In the genomic region with DNA sequence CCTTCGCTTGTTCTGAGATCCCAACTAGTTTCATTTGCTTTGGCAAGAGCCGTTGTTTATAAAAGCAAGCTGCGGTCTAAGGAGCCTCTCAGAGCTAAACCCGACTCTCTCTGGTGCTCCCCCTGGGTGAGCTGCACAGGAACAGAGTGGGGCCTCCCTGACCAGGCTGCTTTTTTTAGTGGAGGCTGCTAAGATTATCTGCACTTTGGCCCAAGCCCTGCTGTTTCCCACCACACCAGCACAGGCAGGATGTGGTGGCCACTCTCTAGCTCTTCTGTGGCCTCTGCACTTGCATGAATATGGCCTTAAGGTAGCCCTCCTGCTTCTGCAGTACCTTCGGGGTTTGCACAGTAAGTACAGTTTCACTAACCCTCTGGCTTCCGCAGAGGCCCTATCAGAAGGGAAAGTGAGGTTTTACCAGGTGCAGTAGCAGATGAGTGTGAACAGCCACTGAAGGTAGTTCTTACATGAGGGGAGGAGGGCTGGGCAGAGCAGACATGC, we compare ENCODE assay signal across 9 mouse cellular contexts. TPM values are rescaled to one million over a fixed set of nuclear protein-coding genes. Genes with fewer than 3 reads are reported as not detected.
A peak's percentile ranks its signal among the peaks of the same experiment; 100 is the strongest.
DNase-seq lines count a peak whose midpoint lies in the region; ATAC-seq and TF ChIP-seq lines count a peak whose summit lies in the region.
"Had no signal": no experiment of that assay in that cellular context is flagged by ENCODE, and none has a peak within 500 bp of the region (broad histone marks: within the 10 kb centered on the region; RNA-seq: fewer than 3 reads in every experiment).

No protein-coding gene starts in this region.

- no peak for TF ChIP-seq CTCF in midbrain, postnatal 0 days (IDR thresholded peaks at IDR 0.05)

- H3K27ac ChIP-seq in liver, embryonic 16.5 days (ENCODE audit: low read length): no peak overlapping the region
- no peak overlapping the region for H3K27ac ChIP-seq in midbrain, postnatal 0 days (ENCODE audit: low read depth, low read length)
- H3K27ac ChIP-seq in forebrain, embryonic 11.5 days (ENCODE audit: low read depth, low read length): no peak overlapping the region
- H3K27ac ChIP-seq: midbrain, embryonic 12.5 days had no signal

- peaks cover 6% of the 10 kb centered on the region; the same call in 1 of the 2 replicates for H3K4me1 ChIP-seq in liver, embryonic 16.5 days (ENCODE audit: control insufficient read depth, low read depth, low read length)
- H3K4me1 ChIP-seq in midbrain, postnatal 0 days (ENCODE audit: insufficient read depth, low read length): no peaks in the 10 kb centered on the region
- no peaks in the 10 kb centered on the region for H3K4me1 ChIP-seq in forebrain, embryonic 11.5 days (replicated peaks; ENCODE audit: control insufficient read depth, insufficient read depth, low read length)

- no peaks in the 10 kb centered on the region for H3K9me3 ChIP-seq in liver, embryonic 16.5 days (replicated peaks; ENCODE audit: control insufficient read depth, low read length)
- no peaks in the 10 kb centered on the region for H3K9me3 ChIP-seq in midbrain, postnatal 0 days (ENCODE audit: low read length)
- no peaks in the 10 kb centered on the region for H3K9me3 ChIP-seq in forebrain, embryonic 11.5 days (ENCODE audit: control insufficient read depth, low read length)
- H3K9me3 ChIP-seq: midbrain, embryonic 12.5 days had no signal

- peak; percentile 75 for DNase-seq in CD4-positive helper T cell, adult 2 months (ENCODE audit: low read depth, low spot score)
- peak; percentile 53 to 55 for DNase-seq in spleen, postnatal 36 days (ENCODE audit: low spot score in 2 of 2)
- DNase-seq in midbrain, postnatal 0 days (ENCODE audit: low spot score): no peak
- no peak for DNase-seq in embryo, embryonic 10 days (ENCODE audit: low spot score)
- no peak for DNase-seq in forebrain, embryonic 11.5 days (ENCODE audit: low spot score)
- DNase-seq: adrenal gland, adult 8-10 months had no signal

- 8% methylated on average over 6 of the region's 6 CpGs for WGBS in liver, embryonic 16.5 days (ENCODE audit: insufficient replicate concordance)
- 78% methylated on average over 6 of the region's 6 CpGs for WGBS in midbrain, postnatal 0 days
- 88% methylated on average over 6 of the region's 6 CpGs for WGBS in forebrain, embryonic 11.5 days

- H3K36me3 ChIP-seq in liver, embryonic 16.5 days (ENCODE audit: control insufficient read depth, insufficient read depth): no peaks in the 10 kb centered on the region
- peaks cover 3% of the 10 kb centered on the region; the same call in 1 of the 2 replicates for H3K36me3 ChIP-seq in midbrain, postnatal 0 days (ENCODE audit: insufficient read depth, low read length)
- no peaks in the 10 kb centered on the region for H3K36me3 ChIP-seq in forebrain, embryonic 11.5 days (ENCODE audit: control insufficient read depth, insufficient read depth, low read length)

- H3K4me2 ChIP-seq in liver, embryonic 16.5 days (ENCODE audit: low read depth, low read length): no peak overlapping the region
- no peak overlapping the region for H3K4me2 ChIP-seq in midbrain, postnatal 0 days (ENCODE audit: low read depth, low read length, poor library complexity, severe bottlenecking)
- no peak overlapping the region for H3K4me2 ChIP-seq in forebrain, embryonic 11.5 days (ENCODE audit: low read depth, low read length, severe bottlenecking)
- H3K4me2 ChIP-seq: midbrain, embryonic 12.5 days had no signal

- H3K27me3 ChIP-seq in liver, embryonic 16.5 days (ENCODE audit: control insufficient read depth, insufficient read depth, low read depth, low read length): no peaks in the 10 kb centered on the region
- no peaks in the 10 kb centered on the region for H3K27me3 ChIP-seq in midbrain, postnatal 0 days (ENCODE audit: insufficient read depth, low read length)
- H3K27me3 ChIP-seq in forebrain, embryonic 11.5 days (ENCODE audit: control insufficient read depth, insufficient read depth, low read length): no peaks in the 10 kb centered on the region
- H3K27me3 ChIP-seq: midbrain, embryonic 12.5 days had no signal

- ATAC-seq in activated CD4-positive, CD25-positive, alpha-beta regulatory T cell, adult 4 months: peak; percentile 78
- peak; percentile 41; the same call in 1 of the 2 replicates for ATAC-seq in liver, embryonic 16.5 days (ENCODE audit: low read depth)
- no peak for ATAC-seq in midbrain, postnatal 0 days (ENCODE audit: low FRiP score)
- ATAC-seq in forebrain, embryonic 11.5 days (replicated peaks; ENCODE audit: low FRiP score): no peak

- H3K9ac ChIP-seq in liver, embryonic 16.5 days (ENCODE audit: low read depth, low read length): no peak overlapping the region
- no peak overlapping the region for H3K9ac ChIP-seq in midbrain, postnatal 0 days (replicated peaks; ENCODE audit: low read length, poor library complexity, severe bottlenecking)
- no peak overlapping the region for H3K9ac ChIP-seq in forebrain, embryonic 11.5 days (ENCODE audit: low read length)
- H3K9ac ChIP-seq: midbrain, embryonic 12.5 days had no signal

- no peak overlapping the region for H3K4me3 ChIP-seq in liver, embryonic 16.5 days (ENCODE audit: low read depth, low read length)
- H3K4me3 ChIP-seq in midbrain, postnatal 0 days (ENCODE audit: low read depth, low read length): no peak overlapping the region
- H3K4me3 ChIP-seq in forebrain, embryonic 11.5 days (ENCODE audit: low read depth, low read length): no peak overlapping the region
- H3K4me3 ChIP-seq: midbrain, embryonic 12.5 days had no signal

RNA-seq across cellular contexts. Expression of a gene that starts 44.2 kb away (rescaled TPM):
- 10 to 100 TPM; 32.1 to 37.2 TPM for polyA plus RNA-seq in activated CD4-positive, CD25-positive, alpha-beta regulatory T cell, adult 4 months (2017; shearing (Covaris generic))
- polyA plus RNA-seq in liver, embryonic 16.5 days (2015; fragmentation: Nextera tagmentation; extraction: Ambion mirVana): 3.7 and 4.5 TPM in 2 replicates
- total RNA-seq in midbrain, postnatal 0 days (2014; rRNA removed): 0.38 and 0.66 TPM in 2 replicates
- polyA plus RNA-seq in midbrain, postnatal 0 days (2015; fragmentation: Nextera tagmentation; extraction: Ambion mirVana): 0.61 and 0.67 TPM in 2 replicates
- 3.7 and 4.4 TPM in 2 replicates for polyA plus RNA-seq in forebrain, embryonic 11.5 days (2014; fragmentation: Nextera tagmentation; extraction: Ambion mirVana)

Comparison
In these comparisons a context has a peak if more than half of its experiments do, and no peak if none do; other contexts are left out.
1. DNase-seq: peak in CD4-positive helper T cell, adult 2 months (single experiment) and spleen, postnatal 36 days (2 of 2); none in midbrain, postnatal 0 days (single experiment), embryo, embryonic 10 days (single experiment) and forebrain, embryonic 11.5 days (single experiment).
2. ATAC-seq: peak in activated CD4-positive, CD25-positive, alpha-beta regulatory T cell, adult 4 months (single experiment) and liver, embryonic 16.5 days (single experiment); none in midbrain, postnatal 0 days (single experiment) and forebrain, embryonic 11.5 days (single experiment).